Comparison of ENCODE assay signal across 9 mouse cellular contexts in the genomic region with DNA sequence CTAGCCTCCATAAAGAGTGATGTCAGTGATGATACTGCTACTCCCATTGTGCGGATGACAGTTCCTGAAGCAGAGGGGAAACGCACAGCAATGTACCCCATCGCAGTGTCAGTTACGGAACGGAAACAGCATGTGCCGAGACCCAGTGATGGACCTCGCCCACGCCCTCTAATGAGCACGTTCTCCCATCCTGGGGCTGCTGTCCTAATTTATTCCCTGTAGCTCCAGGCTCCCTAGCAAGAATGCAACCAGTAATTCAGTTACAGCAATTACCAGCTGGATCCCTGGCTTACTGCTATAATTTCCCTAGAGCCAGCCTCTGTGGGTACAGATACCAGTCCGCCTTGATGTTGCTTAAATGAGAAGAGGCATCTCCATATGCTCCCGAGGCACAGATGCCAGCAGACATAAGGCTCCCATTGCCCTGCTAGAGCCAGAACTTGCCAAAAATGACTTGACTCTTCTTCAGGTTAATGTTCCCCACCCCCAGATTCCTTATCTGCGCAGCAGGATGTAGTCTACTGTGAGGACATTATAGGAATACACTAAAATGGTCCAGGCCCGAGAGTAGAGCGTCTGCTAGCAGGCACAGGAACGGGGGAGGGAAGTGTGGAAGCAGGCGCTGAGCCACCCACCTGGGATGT.
A peak's percentile ranks its signal among the peaks of the same experiment; 100 is the strongest.
DNase-seq lines count a peak whose midpoint lies in the region; ATAC-seq lines count a peak whose summit lies in the region.
"Had no signal": no experiment of that assay in that cellular context is flagged by ENCODE, and none has a peak within 500 bp of the region (broad histone marks: within the 10 kb centered on the region; RNA-seq: fewer than 3 reads in every experiment).

No protein-coding gene starts in this region.

- ATAC-seq in embryonic facial prominence, embryonic 14.5 days (ENCODE audit: low read depth), result no peak
- peak; percentile 86 for ATAC-seq in midbrain, embryonic 16.5 days

- DNase-seq in embryonic facial prominence, embryonic 14.5 days (ENCODE audit: low spot score), result peak; percentile 48
- no peak for DNase-seq in embryonic facial prominence, embryonic 10.5 days (ENCODE audit: low spot score)
- peak; percentile 39 to 74 for DNase-seq in frontal cortex, postnatal 10 days (ENCODE audit: low spot score in 2 of 2)
- peak; percentile 65 for DNase-seq in layer of hippocampus, adult 9-10 months (ENCODE audit: low spot score)
- no peak for DNase-seq in kidney, postnatal 36 days
- DNase-seq in thymus, postnatal 14 days, result no peak
- no peak for DNase-seq in natural killer cell, adult 2 months (ENCODE audit: low spot score in 2 of 2)
- DNase-seq: lung, adult 18-20 months had no signal

- no peak overlapping the region for H3K4me2 ChIP-seq in embryonic facial prominence, embryonic 14.5 days (ENCODE audit: low read depth, low read length)
- H3K4me2 ChIP-seq in midbrain, embryonic 16.5 days (ENCODE audit: low read length), result no peak overlapping the region

- no peak overlapping the region for H3K9ac ChIP-seq in embryonic facial prominence, embryonic 14.5 days (ENCODE audit: low read depth, low read length)
- no peak overlapping the region for H3K9ac ChIP-seq in midbrain, embryonic 16.5 days (ENCODE audit: low read depth, low read length)

- H3K27ac ChIP-seq in embryonic facial prominence, embryonic 14.5 days (replicated peaks; ENCODE audit: low read depth, low read length), result no peak overlapping the region
- no peak overlapping the region for H3K27ac ChIP-seq in embryonic facial prominence, embryonic 10.5 days (replicated peaks)
- H3K27ac ChIP-seq in midbrain, embryonic 16.5 days (ENCODE audit: low read length), result no peak overlapping the region

- no peaks in the 10 kb centered on the region for H3K27me3 ChIP-seq in embryonic facial prominence, embryonic 14.5 days (replicated peaks; ENCODE audit: control insufficient read depth, insufficient read depth, low read length)
- H3K27me3 ChIP-seq in embryonic facial prominence, embryonic 10.5 days (replicated peaks; ENCODE audit: low read depth, poor library complexity, severe bottlenecking), result 0 out of 2 replicates have a peak, but pooled peaks cover 4% of the 10 kb centered on the region
- no peaks in the 10 kb centered on the region for H3K27me3 ChIP-seq in midbrain, embryonic 16.5 days (ENCODE audit: control insufficient read depth, insufficient read depth, low read depth, low read length)

- no peaks in the 10 kb centered on the region for H3K36me3 ChIP-seq in embryonic facial prominence, embryonic 14.5 days (ENCODE audit: control insufficient read depth, insufficient read depth, low read length)
- H3K36me3 ChIP-seq in embryonic facial prominence, embryonic 10.5 days (replicated peaks), result no peaks in the 10 kb centered on the region
- H3K36me3 ChIP-seq in midbrain, embryonic 16.5 days (ENCODE audit: control insufficient read depth, insufficient read depth, low read length), result no peaks in the 10 kb centered on the region

- no peak overlapping the region for H3K4me3 ChIP-seq in embryonic facial prominence, embryonic 14.5 days (ENCODE audit: low read depth, low read length)
- H3K4me3 ChIP-seq in embryonic facial prominence, embryonic 10.5 days, result no peak overlapping the region
- no peak overlapping the region for H3K4me3 ChIP-seq in midbrain, embryonic 16.5 days (ENCODE audit: low read depth, low read length)

- no peaks in the 10 kb centered on the region for H3K4me1 ChIP-seq in embryonic facial prominence, embryonic 14.5 days (ENCODE audit: control insufficient read depth, insufficient read depth, low read length)
- peaks cover 9% of the 10 kb centered on the region for H3K4me1 ChIP-seq in embryonic facial prominence, embryonic 10.5 days
- no peaks in the 10 kb centered on the region for H3K4me1 ChIP-seq in midbrain, embryonic 16.5 days (ENCODE audit: control insufficient read depth, insufficient read depth, low read length)

- WGBS in embryonic facial prominence, embryonic 14.5 days, result 79% methylated on average over 16 of the region's 16 CpGs
- 87% methylated on average over 16 of the region's 16 CpGs for WGBS in embryonic facial prominence, embryonic 10.5 days
- 66% methylated on average over 16 of the region's 16 CpGs for WGBS in midbrain, embryonic 16.5 days

- H3K9me3 ChIP-seq in embryonic facial prominence, embryonic 14.5 days (ENCODE audit: control insufficient read depth, low read length), result no peaks in the 10 kb centered on the region
- H3K9me3 ChIP-seq in embryonic facial prominence, embryonic 10.5 days, result no peaks in the 10 kb centered on the region
- H3K9me3 ChIP-seq in midbrain, embryonic 16.5 days (replicated peaks; ENCODE audit: control insufficient read depth, low read length, poor library complexity, severe bottlenecking), result no peaks in the 10 kb centered on the region

Comparison
In these comparisons a context has a peak if more than half of its experiments do, and no peak if none do; other contexts are left out.
1. DNase-seq: peak in embryonic facial prominence, embryonic 14.5 days (single experiment), frontal cortex, postnatal 10 days (2 of 2) and layer of hippocampus, adult 9-10 months (single experiment); none in embryonic facial prominence, embryonic 10.5 days (single experiment), kidney, postnatal 36 days (0 of 2), thymus, postnatal 14 days (single experiment) and natural killer cell, adult 2 months (0 of 2).